Mouse (Mus musculus): ENCODE data around the gene Wtip.
"Not testable (repeated sequence)": the region's sequence is repeated elsewhere in the genome, so short reads cannot be mapped to it uniquely, and the experiment has no call there.

Wtip gene

DNA sequence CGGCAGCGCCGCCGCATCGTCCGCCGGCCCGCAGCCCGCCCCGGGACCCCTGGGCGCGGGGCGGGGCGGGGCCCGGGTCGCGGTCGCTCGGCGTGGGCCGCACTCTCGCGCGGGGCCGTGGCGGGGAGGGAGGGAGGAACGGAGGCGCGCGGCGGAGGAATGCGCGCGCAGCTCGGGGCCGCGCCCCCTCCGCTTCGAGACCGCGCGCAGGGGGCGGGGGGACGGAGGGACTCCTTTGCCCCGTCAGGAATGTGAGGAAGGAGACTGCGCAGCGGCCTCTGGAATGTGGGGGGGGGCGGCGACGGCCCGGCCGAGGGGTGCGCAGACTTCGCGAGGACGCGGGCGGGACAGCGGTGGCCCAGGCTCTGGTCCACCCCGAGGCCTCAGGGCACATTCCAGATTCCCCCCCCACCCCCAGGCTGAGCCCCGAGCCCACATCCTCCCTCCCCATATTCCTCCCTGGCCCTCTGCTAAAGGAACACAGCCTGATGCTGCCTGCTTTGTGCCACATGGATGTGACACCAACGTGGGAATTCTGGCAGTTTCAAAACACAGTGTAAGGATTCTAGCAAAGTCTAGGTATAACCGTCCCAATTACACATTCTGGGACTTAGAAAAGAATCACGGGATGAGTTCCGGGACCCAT is at the start of gene Wtip:
Gene Wtip (minus strand): TSS at position 152 of the 646 bp plus-strand sequence.
- peak; percentile 88 for DNase-seq (ENCODE audit: extremely low spot score, low spot score)

DNA sequence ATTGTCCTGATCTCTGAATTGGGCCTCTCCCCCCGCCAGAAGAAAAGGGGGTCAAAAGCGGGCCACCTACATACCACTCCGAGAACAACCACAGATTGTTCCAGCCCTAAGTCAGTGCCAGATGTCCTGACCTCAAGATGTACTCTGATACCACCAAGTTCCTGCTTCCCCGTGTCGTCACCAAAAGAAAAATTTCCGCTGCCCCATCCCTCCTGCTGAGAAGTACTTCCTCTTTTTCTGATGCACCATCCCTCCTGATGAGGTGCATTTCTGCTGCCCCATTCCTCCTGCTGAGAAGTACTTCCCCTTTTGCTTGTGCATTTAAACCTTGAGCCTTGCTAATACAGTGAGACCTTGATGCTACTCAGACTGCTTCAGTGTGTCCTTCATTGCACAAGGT is 43.2 kb upstream of the Wtip start:
- not testable (repeated sequence) for DNase-seq (ENCODE audit: extremely low spot score, low spot score)

DNA sequence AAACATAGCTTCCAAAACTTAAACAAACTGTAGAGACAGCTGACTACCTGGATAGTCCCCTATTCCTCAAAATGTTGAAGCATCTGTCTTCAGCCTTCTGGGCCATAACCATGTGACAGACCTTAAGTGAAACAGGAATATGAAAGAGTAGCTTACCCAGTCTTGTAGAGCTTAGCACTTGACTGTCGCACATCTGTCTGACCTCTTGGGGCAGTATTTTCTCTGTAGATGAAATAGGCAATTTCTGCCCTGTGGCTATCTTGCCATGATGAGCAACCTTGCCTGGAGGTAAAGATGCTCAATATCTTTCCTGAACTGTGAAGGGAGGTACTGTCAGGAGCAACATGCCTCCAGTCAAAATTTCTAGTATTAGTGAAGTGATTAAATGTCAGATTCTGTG is 39.2 kb upstream of the Wtip start:
- DNase-seq (ENCODE audit: extremely low spot score, low spot score) = no peak

DNA sequence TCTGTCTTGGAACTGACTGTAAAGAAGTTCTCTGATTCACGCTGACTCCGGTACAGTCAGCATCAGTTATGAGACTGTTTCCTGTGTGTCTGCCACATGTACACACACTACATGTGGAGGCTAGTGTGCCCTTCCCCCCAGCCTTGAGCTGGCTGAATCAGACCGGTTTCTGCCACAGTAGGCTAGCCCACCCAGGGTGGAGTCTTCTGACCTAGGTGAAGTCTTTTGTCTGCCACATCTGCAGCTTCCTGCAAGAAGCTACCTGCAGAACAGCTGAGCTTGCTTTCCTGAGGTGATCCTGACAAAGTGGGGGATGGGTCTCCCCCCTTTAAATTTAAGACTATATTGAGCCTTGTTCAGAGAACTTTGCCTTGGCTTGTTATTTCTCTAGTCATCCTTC is 36.4 kb upstream of the Wtip start, which contains the start of gene Uba2:
Gene Uba2 (minus strand): TSS at position 146 of the 400 bp plus-strand sequence.
- no peak for DNase-seq (ENCODE audit: extremely low spot score, low spot score)

DNA sequence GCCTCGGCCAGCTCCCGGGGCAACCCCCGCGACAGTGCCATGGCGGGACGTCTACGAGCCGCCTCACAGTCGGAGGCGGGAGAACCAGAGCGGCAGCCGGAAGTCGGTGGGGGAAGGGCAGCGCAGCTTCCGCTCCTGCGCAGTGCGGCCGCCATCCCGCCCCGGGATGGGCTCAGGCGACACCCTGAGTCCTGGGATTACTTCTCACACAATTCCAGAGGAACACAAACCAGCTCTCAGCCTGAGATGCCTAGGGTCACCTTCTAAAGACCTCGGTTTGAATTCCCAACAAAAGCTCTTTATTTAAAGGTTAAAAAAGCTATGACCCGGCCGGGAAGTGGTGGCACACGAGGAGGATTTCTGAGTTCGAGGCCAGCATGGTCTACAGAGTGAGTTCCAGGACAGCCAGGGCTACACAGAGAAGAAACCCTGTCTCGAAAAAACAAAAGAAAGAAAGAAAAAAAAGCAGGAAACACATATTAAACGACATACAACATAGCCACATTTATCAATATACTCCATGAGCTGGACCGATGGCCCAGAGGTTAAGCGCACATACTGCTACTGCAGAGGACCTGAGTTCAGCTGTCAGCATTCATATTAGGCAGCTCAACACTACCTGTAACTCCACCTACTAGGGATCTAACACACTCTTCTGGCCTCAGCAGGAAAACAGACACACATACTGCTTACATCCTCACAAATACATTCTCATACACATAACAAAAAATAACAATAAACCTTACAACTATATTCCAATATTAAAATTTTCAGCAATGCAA is 35.6 kb upstream of the Wtip start:
- DNase-seq (ENCODE audit: extremely low spot score, low spot score) = peak; percentile 94

DNA sequence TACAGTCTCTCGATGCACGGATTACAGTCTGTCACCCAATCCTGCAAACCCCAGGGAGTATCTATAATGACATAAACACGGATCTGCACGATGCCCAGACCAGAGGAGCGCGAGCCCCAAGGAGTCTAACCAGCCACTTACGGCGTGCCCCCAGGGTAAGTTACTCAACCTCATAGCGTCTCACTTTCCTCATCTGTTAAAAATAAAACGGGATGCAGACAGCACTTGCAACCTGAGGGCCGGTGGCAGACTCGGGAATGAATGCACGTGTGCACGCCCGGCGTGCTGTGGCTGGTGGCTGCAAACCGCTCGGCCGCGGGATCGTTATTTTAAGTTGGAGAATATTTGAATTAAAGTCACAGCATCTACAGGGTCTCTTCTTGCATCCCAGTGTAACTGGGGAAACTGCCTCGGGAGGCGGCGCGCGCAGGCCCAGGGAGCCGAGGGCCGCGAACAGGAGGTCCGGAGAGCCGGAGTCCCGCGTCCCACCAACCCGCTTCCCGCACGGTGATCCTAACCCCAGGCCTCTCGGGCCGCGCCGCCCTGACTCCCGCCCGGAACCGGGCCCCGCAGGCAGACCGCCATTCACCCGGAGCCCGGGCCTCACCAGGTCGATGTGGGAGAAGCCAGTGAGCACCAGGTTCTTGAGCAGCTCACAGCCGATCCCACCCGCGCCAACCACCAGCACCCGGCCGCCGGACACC is 34.9 kb upstream of the Wtip start:
- DNase-seq (ENCODE audit: extremely low spot score, low spot score) = no peak

DNA sequence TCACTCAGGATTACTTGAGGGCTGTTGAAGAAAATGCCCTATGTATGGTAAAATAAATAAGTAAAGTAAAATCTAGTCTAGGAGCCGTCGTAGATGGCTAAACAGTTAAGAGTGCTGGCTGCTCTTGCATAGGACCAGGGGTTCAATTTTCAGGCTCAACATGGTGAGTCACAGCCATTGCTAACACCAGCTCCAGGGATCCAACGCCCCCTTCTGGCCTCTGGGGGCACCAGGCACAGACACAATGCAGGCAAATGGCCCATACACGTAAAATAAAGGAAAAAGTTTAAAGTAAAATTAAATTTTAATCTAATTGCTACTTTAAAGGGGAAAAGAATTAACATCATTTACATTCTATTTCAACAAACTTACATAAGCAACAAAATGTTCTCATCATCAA is 33.8 kb upstream of the Wtip start:
- DNase-seq (ENCODE audit: extremely low spot score, low spot score) = no peak

DNA sequence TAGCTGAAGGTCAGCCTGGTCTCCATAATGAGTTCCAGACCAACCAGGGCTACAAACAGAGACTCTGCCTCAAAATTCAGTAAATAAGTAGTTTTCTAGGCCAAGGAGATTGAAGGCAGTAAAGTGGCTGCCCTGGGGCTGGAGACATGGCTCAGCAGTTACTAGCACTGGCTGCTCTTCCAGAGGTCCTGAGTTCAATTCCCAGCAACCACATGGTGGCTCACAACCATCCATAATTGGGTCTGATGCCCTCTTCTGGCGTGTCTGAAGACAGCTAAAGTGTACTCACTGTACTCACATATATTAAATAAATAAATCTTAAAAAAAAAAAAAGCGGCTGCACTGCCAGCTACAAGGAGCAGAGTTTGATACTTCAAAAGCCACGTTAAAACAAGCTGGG is 32.9 kb upstream of the Wtip start:
- no peak for DNase-seq (ENCODE audit: extremely low spot score, low spot score)

DNA sequence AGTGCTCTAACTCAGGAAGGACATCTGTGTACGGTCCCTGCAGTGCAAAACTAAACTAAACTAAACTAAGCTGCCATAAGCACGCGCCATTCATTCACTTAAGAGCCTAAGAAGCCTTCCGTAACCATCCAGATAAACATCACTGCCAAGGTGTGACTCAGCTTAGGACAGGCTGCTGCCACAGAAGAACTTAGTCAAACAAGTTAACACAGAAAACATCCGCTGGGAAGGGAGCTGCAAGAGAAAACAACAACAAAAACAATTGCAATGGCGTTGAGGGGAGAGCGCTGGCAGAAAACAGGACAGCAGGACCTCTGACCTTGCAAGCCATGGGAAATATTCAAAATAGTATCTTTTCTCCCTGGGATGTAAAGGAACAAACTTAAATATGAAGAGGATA is 31.6 kb upstream of the Wtip start:
- no peak for DNase-seq (ENCODE audit: extremely low spot score, low spot score)

DNA sequence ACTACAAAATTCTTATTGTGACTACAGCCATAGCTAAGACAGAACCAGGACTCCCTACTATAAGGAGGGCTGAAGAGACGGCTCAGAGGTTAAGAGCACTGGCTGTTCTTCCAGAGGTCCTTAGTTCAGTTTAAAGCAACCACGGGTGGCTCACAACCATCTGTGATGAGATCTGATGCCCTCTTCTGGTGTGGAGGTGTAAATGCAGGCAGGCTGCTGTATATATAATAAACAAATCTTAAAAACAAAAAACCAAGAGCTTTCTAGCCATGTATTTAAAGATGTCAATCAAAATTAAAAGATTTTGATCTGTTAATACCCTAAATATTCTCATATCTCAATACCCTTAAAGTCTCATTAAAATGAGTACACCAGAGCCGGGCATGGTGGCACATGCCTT is 26.1 kb upstream of the Wtip start:
- DNase-seq (ENCODE audit: extremely low spot score, low spot score) = no peak

DNA sequence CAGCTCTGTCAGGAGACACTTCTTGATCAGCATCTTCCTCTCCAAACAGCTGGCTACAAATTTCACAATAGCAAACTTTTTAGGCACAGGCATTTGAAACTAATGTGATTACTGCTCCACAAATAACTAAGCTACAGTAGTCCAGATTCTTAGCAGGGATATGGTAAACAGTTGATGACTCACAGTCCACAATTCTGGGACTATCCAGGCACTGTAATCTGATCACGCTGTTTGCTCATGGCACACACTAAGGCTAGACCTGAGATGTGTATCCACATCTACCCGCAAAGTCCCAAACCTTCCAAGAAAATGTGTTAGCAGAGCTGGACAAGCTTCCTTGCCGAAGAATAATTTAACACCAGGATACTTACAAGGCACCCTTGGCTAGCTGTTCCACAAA is 24.9 kb upstream of the Wtip start:
- no peak for DNase-seq (ENCODE audit: extremely low spot score, low spot score)

DNA sequence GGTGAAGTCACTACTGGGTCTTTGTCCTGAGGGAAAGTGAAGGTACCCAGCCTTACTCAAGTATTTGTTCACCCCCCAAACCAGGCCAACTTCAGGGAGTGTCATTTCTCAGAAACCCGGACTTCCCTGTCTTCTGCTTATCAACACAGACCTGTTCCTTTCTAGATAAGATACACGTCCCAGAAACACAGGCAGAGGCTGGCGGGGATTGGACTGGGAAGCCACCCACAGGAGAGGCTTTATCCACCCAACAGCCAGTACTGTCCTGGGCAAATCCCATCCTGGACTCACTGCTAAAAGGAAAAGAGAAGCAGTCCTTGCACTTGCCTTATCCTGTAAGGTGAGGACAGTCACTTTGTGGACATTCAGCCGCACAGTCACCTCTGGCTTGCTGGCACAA is 14.1 kb upstream of the Wtip start:
- no peak for DNase-seq (ENCODE audit: extremely low spot score, low spot score)

DNA sequence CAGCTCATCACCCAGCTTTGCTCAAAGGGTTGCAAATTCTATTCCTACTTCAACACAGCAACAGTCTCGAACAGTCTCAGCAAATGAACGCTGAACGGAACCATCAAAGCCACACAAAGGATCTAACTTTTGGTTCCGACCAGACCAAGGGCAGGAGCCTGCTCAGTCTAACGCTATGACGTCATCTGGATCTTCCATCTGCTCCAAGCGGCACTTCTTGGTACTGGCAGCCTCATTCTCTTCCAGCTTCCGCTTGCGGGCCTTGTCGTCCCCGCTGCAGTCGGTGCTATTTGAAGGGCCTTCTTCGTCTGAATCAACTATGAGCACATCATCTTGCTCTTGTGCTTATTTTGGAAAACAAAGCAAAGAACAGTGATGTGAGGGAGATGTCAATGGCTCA is 8.1 kb upstream of the Wtip start:
- no peak for DNase-seq (ENCODE audit: extremely low spot score, low spot score)

DNA sequence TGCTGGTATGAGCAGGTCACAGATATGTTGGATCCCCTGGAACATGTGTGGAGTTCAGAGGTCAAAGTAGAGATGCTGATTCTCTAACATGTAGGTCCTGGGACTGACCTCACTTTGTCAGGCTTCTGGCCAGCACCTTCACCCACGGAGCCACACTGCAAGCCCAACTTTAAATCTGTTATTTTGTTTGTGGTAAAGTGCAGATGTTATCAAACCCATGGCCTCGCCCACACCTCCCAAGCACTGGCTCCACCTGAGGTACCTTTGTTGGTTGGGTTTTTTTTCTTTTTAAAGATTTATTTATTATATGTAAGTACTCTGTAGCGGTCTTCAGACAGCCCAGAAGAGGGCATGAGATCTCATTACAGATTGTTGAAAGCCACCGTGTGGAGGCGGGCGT is 6.4 kb upstream of the Wtip start:
- no peak for DNase-seq (ENCODE audit: extremely low spot score, low spot score)

DNA sequence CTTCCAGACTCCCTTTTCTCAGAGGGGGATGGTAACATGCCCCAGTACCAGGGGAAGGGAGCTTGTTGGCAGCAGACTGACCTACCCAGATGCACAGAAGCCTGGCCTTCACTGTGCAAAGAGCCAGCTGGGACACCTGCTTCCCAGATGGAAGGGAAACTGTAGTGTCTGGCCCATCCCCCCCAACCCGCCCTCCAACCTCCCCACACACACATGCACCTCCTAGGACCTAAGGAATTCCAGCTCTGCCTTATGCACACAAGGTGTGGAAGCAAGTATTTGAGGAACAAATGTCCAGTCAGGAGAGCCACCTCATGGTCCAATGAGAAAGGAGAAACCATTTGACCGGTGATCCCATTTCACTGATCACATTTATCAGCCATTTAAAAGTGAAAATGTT is 1.3 kb upstream of the Wtip start:
- peak; percentile 45 for DNase-seq (ENCODE audit: extremely low spot score, low spot score)

DNA sequence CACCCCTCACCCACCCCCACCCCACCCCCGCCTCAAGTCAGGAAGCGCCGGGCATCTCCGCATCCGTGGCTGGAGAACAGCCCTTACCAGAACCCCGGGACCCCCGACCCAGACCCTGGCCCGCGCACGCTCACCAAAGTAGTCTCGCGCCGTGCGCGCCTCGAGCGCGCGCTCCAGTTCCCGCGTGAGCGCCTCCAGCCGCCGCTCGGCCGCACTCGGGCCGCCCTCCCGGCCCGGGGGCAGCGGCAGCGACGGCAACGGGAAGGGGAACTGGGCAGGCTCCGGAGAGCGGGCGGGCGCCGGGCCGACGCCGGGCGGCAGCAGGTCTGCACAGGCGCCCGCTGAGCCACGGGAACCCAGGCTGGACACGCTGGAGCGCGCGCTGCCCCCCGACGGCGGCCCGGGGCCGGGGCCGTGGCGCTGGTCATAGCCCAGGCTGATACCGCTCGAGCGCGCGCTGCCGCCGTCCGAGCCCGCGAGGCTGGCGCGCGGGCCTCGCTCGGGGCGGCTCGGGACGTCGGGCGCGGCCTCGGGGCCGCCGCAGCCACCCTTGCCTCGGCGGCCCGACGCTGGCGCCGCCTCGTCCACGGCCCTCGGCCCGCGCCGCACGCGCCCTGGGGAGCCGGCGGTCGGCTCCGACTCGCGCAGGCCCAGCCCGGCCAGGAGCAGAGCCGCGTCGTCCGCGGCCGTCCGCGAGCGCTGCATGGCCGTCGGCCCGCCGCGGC is 551 bp downstream of the Wtip start:
- DNase-seq (ENCODE audit: extremely low spot score, low spot score) = peak; percentile 66

DNA sequence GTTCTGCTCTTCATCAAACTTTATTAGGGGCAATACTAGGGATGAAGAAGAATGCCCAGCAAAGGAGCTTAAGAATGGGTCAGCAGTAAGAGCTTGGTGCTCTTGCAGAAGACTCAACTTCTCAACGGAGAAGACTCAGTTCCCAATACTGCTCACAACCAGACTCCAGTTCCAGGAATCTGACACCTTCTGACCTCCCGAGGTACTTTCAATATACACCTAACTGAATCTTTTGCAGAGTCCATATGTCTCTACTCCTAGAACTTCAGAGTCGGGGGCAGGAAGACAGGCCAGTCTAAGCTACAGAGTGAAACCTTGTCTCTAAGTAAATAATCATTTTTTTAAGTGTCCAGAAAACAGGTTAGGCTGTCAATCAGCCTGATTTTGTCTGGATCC is 1.1 kb downstream of the Wtip start:
- no peak for DNase-seq (ENCODE audit: extremely low spot score, low spot score)

DNA sequence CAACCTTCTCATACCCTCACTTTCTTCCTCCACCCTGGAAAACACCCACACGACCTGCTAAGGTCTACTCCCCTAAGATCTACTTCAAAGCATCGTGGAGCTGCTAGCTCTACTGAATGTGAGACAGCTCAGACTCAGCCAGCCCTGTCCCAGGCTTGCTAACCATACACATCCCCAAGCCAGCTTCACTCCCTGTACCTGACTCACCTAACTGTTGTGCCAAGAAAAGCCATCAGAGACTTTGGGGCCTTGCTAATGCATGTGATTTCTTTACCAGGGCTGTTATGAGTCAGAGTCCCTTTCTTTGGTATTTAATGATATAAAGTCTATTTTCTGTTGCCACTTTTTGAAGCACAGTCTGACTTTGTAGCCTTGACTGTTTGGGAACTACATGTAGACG is 1.9 kb downstream of the Wtip start:
- DNase-seq (ENCODE audit: extremely low spot score, low spot score) = no peak

DNA sequence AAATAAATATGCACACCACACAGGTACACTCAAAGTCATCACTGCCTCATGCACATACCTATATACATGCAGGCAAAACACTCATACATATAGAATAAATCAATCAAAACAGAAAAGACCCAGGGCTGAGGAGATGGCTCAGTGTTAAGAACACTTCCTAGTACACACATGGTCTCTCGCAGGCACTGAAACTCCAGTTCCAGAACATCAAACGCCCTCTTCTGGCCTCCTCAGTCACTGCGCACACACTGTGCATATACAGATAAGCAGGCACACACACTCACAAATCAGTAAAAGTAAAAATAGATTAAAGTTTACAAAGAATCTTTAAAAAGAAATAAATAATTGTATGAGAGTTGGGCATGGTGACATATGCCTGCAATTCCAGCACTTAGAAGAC is 6.8 kb downstream of the Wtip start:
- DNase-seq (ENCODE audit: extremely low spot score, low spot score) = no peak

DNA sequence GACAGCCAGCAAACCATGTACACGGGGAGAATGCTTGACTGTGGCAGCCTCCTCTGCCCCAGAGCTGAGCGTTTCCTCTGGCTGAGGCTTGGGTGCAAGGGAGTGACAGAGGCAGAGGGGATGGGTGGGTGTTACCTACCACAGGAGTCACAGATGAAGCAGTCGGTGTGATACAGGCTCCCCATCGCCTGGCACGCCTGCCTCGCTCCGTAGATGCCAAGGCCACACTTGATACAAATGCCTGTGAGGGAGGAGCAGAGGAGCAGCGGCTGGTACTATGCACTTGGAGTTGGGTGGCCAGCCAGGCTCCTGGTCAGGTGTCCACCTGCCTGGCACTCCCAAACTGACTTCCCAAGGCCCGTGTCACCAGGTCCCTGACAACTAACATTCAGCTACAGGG is 7.7 kb downstream of the Wtip start:
- DNase-seq (ENCODE audit: extremely low spot score, low spot score) = no peak

DNA sequence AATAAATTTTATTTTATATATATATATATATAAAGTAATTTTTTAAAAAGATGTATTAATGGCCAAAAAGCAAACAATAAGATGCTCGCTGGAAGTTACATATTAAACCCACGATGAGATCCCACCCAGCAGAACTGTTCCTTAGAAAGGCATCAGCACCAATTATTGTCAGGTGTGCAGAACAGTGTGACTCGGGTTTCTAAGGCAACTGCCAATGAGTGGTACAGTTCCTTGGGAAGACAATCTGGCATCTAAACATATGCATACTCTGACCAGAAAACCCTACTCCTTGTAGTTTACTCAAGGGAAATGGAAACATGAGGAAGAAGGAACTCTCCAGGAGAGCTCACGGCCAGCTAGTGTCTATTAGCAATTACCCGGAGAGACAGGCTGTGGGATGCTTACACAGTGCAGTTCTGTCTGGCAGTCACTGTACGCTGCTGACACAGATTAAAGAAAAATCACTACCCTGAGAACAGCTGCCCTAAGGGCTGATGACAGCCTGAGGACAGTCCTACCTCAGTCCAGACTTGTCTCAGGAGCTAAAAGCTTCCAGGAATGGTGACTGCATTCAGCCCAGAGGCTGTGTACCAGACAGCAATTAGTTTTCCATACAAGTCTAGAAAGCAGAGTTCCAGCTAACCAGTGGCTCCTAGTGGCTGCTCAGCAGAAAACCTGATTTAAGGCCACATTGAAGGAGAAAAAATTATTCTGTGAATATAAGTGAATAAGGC is 9.9 kb downstream of the Wtip start:
- no peak for DNase-seq (ENCODE audit: extremely low spot score, low spot score)

All from neural tube, embryonic 10.5 days (tissue).